Mouse (Mus musculus) kidney, adult 2 months (tissue): ENCODE measurements around the gene Gna13.

Experiments
- CTCF ChIP-seq: fragments of 200-500 bp; conservative IDR thresholded peaks from 2 replicates; pipeline ENCODE4 v1.5.1; 2011; ENCODE audit warnings: low read depth, mild to moderate bottlenecking, control low read depth, low read length, moderate library complexity, mixed read lengths; ENCODE audit not compliant: insufficient read depth, insufficient read length
- POLR2A ChIP-seq: fragments of 200-500 bp; IDR thresholded peaks from one replicate; pipeline ENCODE4 v1.6.1; 2011; ENCODE audit warnings: low read depth, low read length, control low read depth

DNA sequence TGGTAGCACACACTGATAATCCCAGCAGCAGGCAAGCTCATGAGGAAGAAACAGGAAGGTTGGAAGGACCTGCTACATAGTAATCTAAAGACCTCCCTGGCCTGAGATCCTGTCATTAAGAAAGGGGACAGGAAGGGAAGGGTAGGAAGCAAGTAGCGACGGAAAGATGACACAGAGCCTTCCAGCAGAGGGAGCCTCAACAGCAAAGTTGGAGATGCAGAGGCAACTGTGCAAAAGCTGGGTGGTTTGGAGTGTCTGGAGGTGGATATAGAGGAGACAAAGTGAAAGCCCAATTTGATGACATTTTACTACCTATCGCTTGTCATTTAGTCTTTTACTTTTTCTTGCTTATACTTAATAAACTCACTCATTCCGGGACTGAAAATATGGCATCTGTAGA lies 45.7 kb upstream of the Gna13 start:
- TF ChIP-seq CTCF (peak; percentile 80), POLR2A (no peak)
